17 mouse cellular contexts compared by ENCODE assay signal in the genomic region with DNA sequence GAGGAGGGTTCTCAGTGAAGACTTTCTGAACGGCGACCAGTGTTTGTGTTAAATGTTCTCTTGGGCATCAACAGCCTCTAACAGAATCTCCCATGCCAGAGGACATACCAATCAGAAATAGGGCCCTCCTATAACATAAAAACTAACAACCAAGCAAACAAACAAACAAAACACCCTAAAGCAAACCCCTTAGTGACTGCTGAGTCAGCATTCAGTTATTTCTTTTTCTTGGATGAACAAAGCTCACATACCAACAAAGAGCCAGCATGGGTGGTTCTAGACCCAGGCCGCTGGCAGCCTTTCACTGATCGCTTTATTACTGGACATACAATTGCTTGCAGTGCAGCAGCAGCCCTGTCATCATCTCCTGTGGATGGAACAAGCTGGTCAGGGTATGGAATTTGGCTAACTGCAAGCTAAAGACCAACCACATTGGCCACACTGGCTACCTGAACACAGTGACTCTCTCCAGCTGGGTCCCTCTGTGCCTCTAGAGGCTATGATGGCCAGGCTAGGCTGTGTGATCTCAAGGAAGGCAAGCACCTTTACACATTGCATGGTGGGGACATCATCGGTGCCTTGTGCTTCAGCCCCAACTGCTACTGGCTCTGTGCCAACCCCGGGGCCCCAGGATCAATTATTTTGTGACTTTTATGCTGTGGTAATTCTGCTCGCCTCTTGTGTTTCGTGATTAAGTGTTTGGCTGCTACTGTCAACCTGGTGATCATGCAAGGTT. TPM values are rescaled to one million over a fixed set of nuclear protein-coding genes. Genes with fewer than 3 reads are reported as not detected.
A peak's percentile ranks its signal among the peaks of the same experiment; 100 is the strongest.
DNase-seq lines count a peak whose midpoint lies in the region; ATAC-seq and TF ChIP-seq lines count a peak whose summit lies in the region.
"Had no signal": no experiment of that assay in that cellular context is flagged by ENCODE, and none has a peak within 500 bp of the region (broad histone marks: within the 10 kb centered on the region; RNA-seq: fewer than 3 reads in every experiment).

No protein-coding gene starts in this region.

- H3K9ac ChIP-seq in CH12.LX (ENCODE audit: insufficient read depth, low read depth) = no peak overlapping the region
- H3K9ac ChIP-seq in forebrain, embryonic 13.5 days = 0 out of 2 replicates have a peak overlapping the region, but pooled peaks have one; percentile 38
- H3K9ac ChIP-seq in midbrain, embryonic 13.5 days (replicated peaks) = no peak overlapping the region
- H3K9ac ChIP-seq: kidney, embryonic 15.5 days; liver, embryonic 12.5 days; lung, embryonic 15.5 days had no signal

- WGBS in forebrain, embryonic 13.5 days = 36% methylated on average over 8 of the region's 8 CpGs
- WGBS in midbrain, embryonic 13.5 days = 67% methylated on average over 8 of the region's 8 CpGs

- no peaks in the 10 kb centered on the region for H3K27me3 ChIP-seq in CH12.LX (replicated peaks)
- H3K27me3 ChIP-seq in forebrain, embryonic 13.5 days = no peaks in the 10 kb centered on the region
- H3K27me3 ChIP-seq in midbrain, embryonic 13.5 days = no peaks in the 10 kb centered on the region
- H3K27me3 ChIP-seq: liver, embryonic 12.5 days; lung, embryonic 15.5 days had no signal

- TF ChIP-seq EP300 in CH12.LX (IDR thresholded peaks at IDR 0.05; ENCODE audit: low read length) = no peak

- H3K4me3 ChIP-seq in CH12.LX (replicated peaks in 1 of 3; ENCODE audit: low read depth in 2 of 3, low read length in 2 of 3, poor library complexity in 1 of 3) = no peak overlapping the region
- H3K4me3 ChIP-seq in forebrain, embryonic 13.5 days = no peak overlapping the region
- no peak overlapping the region for H3K4me3 ChIP-seq in midbrain, embryonic 13.5 days (replicated peaks)
- H3K4me3 ChIP-seq: kidney, embryonic 15.5 days; liver, embryonic 12.5 days; lung, embryonic 15.5 days; myocyte had no signal

- no peaks in the 10 kb centered on the region for H3K79me2 ChIP-seq in CH12.LX (replicated peaks; ENCODE audit: control insufficient read depth, extremely low read depth, insufficient read depth, poor library complexity, severe bottlenecking)

- no peaks in the 10 kb centered on the region for H3K9me3 ChIP-seq in CH12.LX (replicated peaks; ENCODE audit: low read length)
- H3K9me3 ChIP-seq in forebrain, embryonic 13.5 days (replicated peaks) = no peaks in the 10 kb centered on the region
- H3K9me3 ChIP-seq in midbrain, embryonic 13.5 days = no peaks in the 10 kb centered on the region
- H3K9me3 ChIP-seq: kidney, embryonic 15.5 days; liver, embryonic 12.5 days; lung, embryonic 15.5 days had no signal

- TF ChIP-seq POLR2A in CH12.LX (IDR thresholded peaks at IDR 0.05; ENCODE audit: low read depth, low read length) = no peak

- no peak overlapping the region for H3K4me2 ChIP-seq in CH12.LX (ENCODE audit: insufficient read depth, low read depth, poor library complexity, severe bottlenecking)
- H3K4me2 ChIP-seq in forebrain, embryonic 13.5 days = peak overlapping the region; percentile 48
- peak overlapping the region; percentile 12 for H3K4me2 ChIP-seq in midbrain, embryonic 13.5 days (replicated peaks)
- H3K4me2 ChIP-seq: kidney, embryonic 15.5 days; liver, embryonic 12.5 days; lung, embryonic 15.5 days had no signal

- no peak overlapping the region for H3K27ac ChIP-seq in CH12.LX (ENCODE audit: insufficient read depth, low read depth)
- peak overlapping the region; percentile 49 for H3K27ac ChIP-seq in forebrain, embryonic 13.5 days
- peak overlapping the region; percentile 68 for H3K27ac ChIP-seq in midbrain, embryonic 13.5 days
- H3K27ac ChIP-seq: kidney, embryonic 15.5 days; liver, embryonic 12.5 days; lung, embryonic 15.5 days had no signal

- dilution Hi-C loops in CH12.LX (cut with MboI; ENCODE audit: extremely low pct_ligation_motif_present, extremely low pct_unique_long_range_greater_than_20kb, low sequenced_read_pairs) = no loop called here

- in situ Hi-C loops in CH12.LX (cut with MboI; ENCODE audit: low pct_ligation_motif_present, low pct_unique_long_range_greater_than_20kb, low sequenced_read_pairs) = no loop called here

- no peak for TF ChIP-seq CTCF in CH12.LX (conservative IDR thresholded peaks at IDR 0.05 in 1 of 2, IDR thresholded peaks at IDR 0.05 in 1 of 2; ENCODE audit: low read depth in 2 of 2, low read length in 2 of 2)

- H3K4me1 ChIP-seq in CH12.LX (ENCODE audit: control insufficient read depth in 1 of 2, insufficient read depth in 2 of 2) = peaks cover 0 to 9% of the 10 kb centered on the region in 2 experiments; a peak in 2 of 4 replicates
- peaks cover 19% of the 10 kb centered on the region for H3K4me1 ChIP-seq in forebrain, embryonic 13.5 days
- H3K4me1 ChIP-seq in midbrain, embryonic 13.5 days (replicated peaks) = peaks cover 30% of the 10 kb centered on the region
- H3K4me1 ChIP-seq: kidney, embryonic 15.5 days; liver, embryonic 12.5 days had no signal

- intact Hi-C loops in left cerebral cortex, postnatal 4 days (cut with DNase I) = no loop called here

- H3K36me3 ChIP-seq in CH12.LX (replicated peaks in 1 of 2; ENCODE audit: control insufficient read depth in 1 of 2, insufficient read depth in 1 of 2, low read length in 1 of 2) = no peaks in the 10 kb centered on the region
- no peaks in the 10 kb centered on the region for H3K36me3 ChIP-seq in forebrain, embryonic 13.5 days (ENCODE audit: poor library complexity, severe bottlenecking)
- H3K36me3 ChIP-seq in midbrain, embryonic 13.5 days = no peaks in the 10 kb centered on the region
- H3K36me3 ChIP-seq: kidney, embryonic 15.5 days; liver, embryonic 12.5 days; lung, embryonic 15.5 days had no signal

- peak; percentile 2 for DNase-seq in left cerebral cortex, postnatal 4 days
- DNase-seq in left cerebral cortex, adult 9 months (ENCODE audit: low spot score in 2 of 2) = no peak
- no peak for DNase-seq in CH12.LX (ENCODE audit: extremely low read depth)
- DNase-seq in layer of hippocampus, postnatal 25 days (ENCODE audit: extremely low spot score in 1 of 2, low spot score in 1 of 2) = no peak
- no peak for DNase-seq in spleen, adult 12 weeks (ENCODE audit: low spot score)
- DNase-seq in right cerebral cortex, adult 18-20 months = no peak
- DNase-seq: adrenal gland, postnatal 14 days; cerebellum, postnatal 14 days; heart, adult 18-20 months had no signal

- no peak for TF ChIP-seq RAD21 in CH12.LX (IDR thresholded peaks at IDR 0.05; ENCODE audit: low read depth, low read length)

- ATAC-seq in forebrain, embryonic 13.5 days = peak; percentile 52
- ATAC-seq in midbrain, embryonic 13.5 days = peak; percentile 57; the same call in 1 of the 2 replicates
- ATAC-seq: CD4-positive, CD25-positive, alpha-beta regulatory T cell, adult 4 months; inflammation-experienced regulatory T-cells, adult 6 months; liver, embryonic 12.5 days had no signal

TF ChIP-seq in CH12.LX, 34 proteins besides CTCF, POLR2A, EP300 and RAD21:
- TF ChIP-seq CHD1 (IDR thresholded peaks at IDR 0.05; ENCODE audit: low read depth, low read length) (no peak), E2F4 (IDR thresholded peaks at IDR 0.05; ENCODE audit: insufficient replicate concordance, low read depth, low read length) (no peak), BHLHE40 (IDR thresholded peaks at IDR 0.05; ENCODE audit: low read depth, low read length) (no peak), MAFK (IDR thresholded peaks at IDR 0.05; ENCODE audit: insufficient replicate concordance, low read length) (peak; percentile 82)
TF ChIP-seq in CH12.LX: peak in this region for 1.

RNA-seq across cellular contexts. Expression of gene Rpl34, which starts 27.1 kb away (rescaled TPM):
- total RNA-seq in left cerebral cortex, postnatal 4 days (2021) = 100 to 1,000 TPM; 522 to 547 TPM
- total RNA-seq in CH12.LX (2012; rRNA removed) (2,604 and 2,660 TPM in 2 replicates), CH12.LX (2014; rRNA removed) (3,001 and 3,052 TPM in 2 replicates)
- polyA plus RNA-seq in CH12.LX (2012; ENCODE audit: insufficient read length, low read depth) = 1,701 and 1,728 TPM in 2 replicates
- 732 and 770 TPM in 2 replicates for polyA plus RNA-seq in forebrain, embryonic 13.5 days (2015; fragmentation: Nextera tagmentation; extraction: Ambion mirVana)
- polyA plus RNA-seq in midbrain, embryonic 13.5 days (2015; fragmentation: Nextera tagmentation; extraction: Ambion mirVana) = 646 and 703 TPM in 2 replicates
- 100 to 1,000 TPM; 320 to 338 TPM for total RNA-seq in layer of hippocampus, postnatal 25 days (2021)

RNA-seq across cellular contexts. Expression of gene Ostc, which starts 48.0 kb away (rescaled TPM):
- total RNA-seq in left cerebral cortex, postnatal 4 days (2021) = 10 to 100 TPM; 74.6 to 74.7 TPM
- total RNA-seq in CH12.LX (2012; rRNA removed) = 214 and 239 TPM in 2 replicates
- total RNA-seq in CH12.LX (2014; rRNA removed) = 551 and 565 TPM in 2 replicates
- polyA plus RNA-seq in CH12.LX (2012; ENCODE audit: insufficient read length, low read depth) = 237 and 247 TPM in 2 replicates
- polyA plus RNA-seq in forebrain, embryonic 13.5 days (2015; fragmentation: Nextera tagmentation; extraction: Ambion mirVana) = 281 and 290 TPM in 2 replicates
- 242 and 243 TPM in 2 replicates for polyA plus RNA-seq in midbrain, embryonic 13.5 days (2015; fragmentation: Nextera tagmentation; extraction: Ambion mirVana)
- total RNA-seq in layer of hippocampus, postnatal 25 days (2021) = 10 to 100 TPM; 69.0 to 69.1 TPM

Comparison
In these comparisons a context has a peak if more than half of its experiments do, and no peak if none do; other contexts are left out.
1. RNA of gene Rpl34, which starts 27.1 kb away (total RNA-seq): 2,604 to 3,052 TPM in CH12.LX; 522 to 547 TPM in left cerebral cortex, postnatal 4 days and 320 to 338 TPM in layer of hippocampus, postnatal 25 days; every median in the first group is over 4 times any median in the second.